Mouse (Mus musculus) heart, postnatal 0 days (tissue): ENCODE measurements at regions not wholly inside any gene's neighbourhood (a gene's known extent, or its start where the extent isn't known, plus 50 kb on each side); places are given as distances from the start of the nearest gene placed in this dataset.

ENCODE experiments used
- CTCF ChIP-seq: IDR thresholded peaks from 2 replicates; pipeline ENCODE4 v1.5.1; 2016; ENCODE audit warnings: antibody characterized with exemption, control low read depth, low read depth
- EP300 ChIP-seq: IDR thresholded peaks from 2 replicates; pipeline ENCODE4 v1.6.1; 2016; ENCODE audit warnings: antibody characterized with exemption, low read depth

DNA sequence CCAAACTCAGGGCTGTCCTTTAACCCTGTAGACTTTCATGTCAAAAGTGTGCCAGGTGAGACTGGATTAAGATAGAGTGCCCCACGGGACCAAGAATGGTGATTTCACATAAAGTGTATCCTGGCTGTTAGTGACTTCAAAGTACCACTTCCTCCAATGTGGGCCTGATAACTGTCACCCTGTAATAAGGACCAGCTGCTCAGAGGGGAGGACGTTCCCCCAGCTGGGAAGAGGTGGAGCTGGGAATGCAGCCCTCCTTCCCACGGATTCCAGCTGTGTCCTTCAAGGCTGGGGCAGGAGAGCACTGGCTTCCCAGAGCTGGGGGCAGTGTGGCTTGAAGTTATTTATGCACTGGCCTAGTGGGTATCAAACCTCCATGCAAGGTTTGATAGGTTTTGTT is 89.7 kb upstream of the Kcng1 start:
- TF ChIP-seq CTCF, result no peak
- no peak for TF ChIP-seq EP300
